Mouse (Mus musculus) adrenal gland, adult 8-10 months (tissue): ENCODE data around the gene Zbtb7b. TPM values are rescaled to one million over a fixed set of nuclear protein-coding genes. Genes with fewer than 3 reads are reported as not detected.

Experiments used
- DNase-seq: peaks from one replicate; pipeline ENCODE4 v3.0.0; 2022
- total RNA-seq, 4 experiments: library from RNA; stranded (reverse); gene quantifications; 2 replicates each; pipeline ENCODE4 v1.2.4; 2022

The Zbtb7b gene
- total RNA-seq, 4 experiments from 2014 or later: 59.9 to 98.9 (median 77.9) TPM

DNA sequence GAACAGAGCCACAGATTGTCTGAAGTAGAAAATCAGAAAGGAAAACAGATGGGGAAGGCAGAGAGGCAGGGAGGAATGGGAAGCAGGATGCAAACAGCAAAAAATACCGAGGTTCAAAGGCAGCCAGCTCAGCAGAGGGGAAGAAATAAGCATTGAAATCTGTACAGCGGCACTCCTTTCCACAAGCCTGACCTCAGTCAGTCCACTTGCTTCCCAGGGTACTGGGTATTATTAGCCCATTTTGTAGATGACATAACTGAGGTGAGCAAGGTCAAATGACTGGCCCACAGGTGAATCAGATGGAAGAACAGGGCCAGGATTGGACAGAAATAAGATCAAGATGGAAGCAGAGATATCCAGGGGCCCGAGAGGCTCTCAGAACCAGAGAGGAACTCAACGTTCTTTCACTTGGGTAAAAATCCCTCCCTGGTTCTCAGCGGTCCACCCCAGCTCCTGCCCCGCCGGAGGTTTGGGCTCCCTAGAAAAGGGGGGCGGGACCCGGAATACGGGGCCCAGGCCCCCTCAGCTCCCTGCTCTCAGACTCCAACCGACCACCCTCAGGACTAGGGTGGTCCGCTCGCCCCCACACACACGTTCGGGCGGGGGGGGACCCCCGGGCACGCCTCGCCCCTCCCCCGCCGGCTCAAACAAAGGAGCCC lies 57.4 kb downstream of the Zbtb7b start:
- no peak for DNase-seq

GRCm38 (mm10) chr3:89336529-89336928 lies 58.0 kb downstream of the Zbtb7b start:
- DNase-seq: no peak

GRCm38 (mm10) chr3:89333053-89333452 lies 61.5 kb downstream of the Zbtb7b start:
- no peak for DNase-seq

DNA sequence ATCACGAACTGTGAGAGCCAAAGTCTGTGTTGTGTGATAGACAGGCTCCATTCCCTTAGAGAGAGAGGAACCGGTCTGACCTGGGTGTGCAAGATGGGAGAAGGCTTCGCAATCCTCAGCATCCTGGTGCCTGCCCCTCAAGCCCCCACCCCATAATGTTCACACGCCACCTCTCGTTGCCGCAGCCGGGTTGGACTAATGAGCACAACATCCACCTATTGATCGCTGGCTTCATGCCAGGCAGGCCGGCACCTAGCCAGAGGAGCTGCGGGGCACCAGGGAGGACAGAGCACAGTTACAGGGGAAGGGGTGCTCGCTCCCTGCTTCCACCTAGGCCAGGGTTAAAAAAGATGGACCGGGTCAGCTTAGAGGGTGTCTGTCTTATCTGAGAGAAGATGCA lies 62.1 kb downstream of the Zbtb7b start:
- DNase-seq: no peak

DNA sequence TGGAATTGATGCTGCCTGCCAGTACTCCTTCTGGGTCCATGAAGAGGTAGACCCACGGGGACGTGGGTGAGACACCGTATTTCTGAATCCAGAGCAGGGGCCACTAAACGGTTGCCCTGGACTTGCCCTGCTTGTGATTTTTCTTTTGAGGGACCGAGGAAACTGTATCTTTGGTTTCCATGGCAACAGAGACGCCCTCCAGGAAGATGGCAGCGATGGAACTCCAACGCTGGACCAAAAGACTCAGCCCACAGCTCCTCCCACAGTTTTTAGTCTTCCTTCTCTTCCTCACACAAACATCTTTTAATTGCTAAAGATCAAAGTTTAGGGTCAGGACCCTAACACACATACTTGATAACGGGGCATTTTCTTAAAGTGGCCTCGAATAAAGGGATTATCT lies 62.6 kb downstream of the Zbtb7b start:
- no peak for DNase-seq

- DNase-seq: no peak
These were observed 63.0 kb downstream of the Zbtb7b start for GRCm38 (mm10) chr3:89331561-89331960.

DNA sequence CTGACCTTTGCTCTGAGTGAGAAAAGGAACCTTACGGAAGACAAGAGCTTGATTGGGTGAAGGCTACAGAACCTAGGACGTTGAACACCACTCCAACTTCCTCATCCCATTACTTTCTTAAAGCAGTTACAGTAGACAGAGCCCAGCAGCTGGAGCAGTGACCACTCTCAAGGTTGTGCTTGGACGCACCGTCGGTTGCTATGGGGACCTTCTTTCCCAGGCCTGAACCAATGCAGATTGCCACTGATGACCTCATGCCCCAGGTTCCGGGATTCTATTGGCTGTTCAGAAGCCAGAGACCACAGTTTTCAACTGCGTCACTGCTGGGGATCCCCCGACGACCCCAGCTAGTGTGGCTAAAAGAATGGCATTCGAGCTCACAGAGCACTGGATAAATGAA lies 63.6 kb downstream of the Zbtb7b start:
- DNase-seq: peak; percentile 55

DNA sequence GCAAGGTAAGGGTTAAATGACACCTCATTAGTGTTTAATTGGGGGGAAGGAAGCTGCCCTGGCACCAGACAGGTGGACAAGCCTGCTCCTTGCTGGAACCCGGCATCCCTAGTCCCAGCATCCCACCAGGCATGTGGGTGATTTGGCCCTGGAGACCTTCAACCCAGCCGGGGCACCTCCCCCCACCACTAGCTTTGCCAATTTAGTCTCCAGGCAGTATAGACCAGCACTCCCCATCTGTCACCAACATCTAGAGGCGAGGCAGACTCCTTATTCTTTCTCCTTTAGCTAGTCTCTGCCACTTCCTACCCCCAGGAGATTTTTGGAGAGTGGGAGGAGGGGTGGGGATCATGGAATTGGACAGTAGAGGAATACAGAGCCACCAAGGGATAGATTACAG lies 64.2 kb downstream of the Zbtb7b start:
- no peak for DNase-seq

GRCm38 (mm10) chr3:89328623-89329022 lies 66.0 kb downstream of the Zbtb7b start:
- no peak for DNase-seq

Other genes with a start within 250 kb of the Zbtb7b start
- 10 to 100 TPM in 2 of 4 experiments, 1 to 10 TPM in 2; 6.8 to 22.2 (median 10.1) TPM for gene Hcn3, start 234.6 kb downstream of the Zbtb7b start, total RNA-seq
- gene Clk2, start 230.0 kb downstream of the Zbtb7b start, total RNA-seq: 10 to 100 TPM; 55.2 to 85.7 (median 71.2) TPM
- 100 to 1,000 TPM in 1 of 4 experiments, 10 to 100 TPM in 3; 90.1 to 110 (median 94.1) TPM for gene Scamp3, start 217.3 kb downstream of the Zbtb7b start, total RNA-seq
- 10 to 100 TPM; 16.7 to 32.5 (median 23.3) TPM for gene Fam189b, start 211.6 kb downstream of the Zbtb7b start, total RNA-seq
- 10 to 100 TPM; 65.6 to 84.3 (median 70.5) TPM for gene Gba, start 191.8 kb downstream of the Zbtb7b start, total RNA-seq
- gene Thbs3, start 179.6 kb downstream of the Zbtb7b start, total RNA-seq: 1 to 10 TPM; 4.1 to 8.6 (median 7.8) TPM
- gene Mtx1, start 167.7 kb downstream of the Zbtb7b start, total RNA-seq: 100 to 1,000 TPM; 138 to 169 (median 152) TPM
- under 1 TPM in 3 of 4 experiments, not detected in 1; 0.22 to 0.96 (median 0.65) TPM for gene Muc1, start 165.7 kb downstream of the Zbtb7b start, total RNA-seq
- gene Krtcap2, start 148.8 kb downstream of the Zbtb7b start, total RNA-seq: 100 to 1,000 TPM; 131 to 144 (median 135) TPM
- 1 to 10 TPM; 2.8 to 4.5 (median 3.8) TPM for gene Trim46, start 148.5 kb downstream of the Zbtb7b start, total RNA-seq
- gene Dpm3, start 135.4 kb downstream of the Zbtb7b start, total RNA-seq: 100 to 1,000 TPM; 123 to 156 (median 136) TPM
- 10 to 100 TPM; 54.2 to 80.1 (median 64.9) TPM for gene Slc50a1, start 124.2 kb downstream of the Zbtb7b start, total RNA-seq
- gene Efna1, start 113.6 kb downstream of the Zbtb7b start, total RNA-seq: 10 to 100 TPM; 15.9 to 28.0 (median 21.0) TPM
- 1 to 10 TPM in 1 of 4 experiments, under 1 TPM in 3; 0.15 to 1.5 (median 0.62) TPM for gene Efna3, start 71.8 kb downstream of the Zbtb7b start, total RNA-seq
- gene Efna4, start 56.7 kb downstream of the Zbtb7b start, total RNA-seq: 1 to 10 TPM; 1.1 to 3.5 (median 1.9) TPM
- 10 to 100 TPM; 58.4 to 85.4 (median 71.3) TPM for gene Adam15, start 44.8 kb downstream of the Zbtb7b start, total RNA-seq
- gene Dcst2, start 32.8 kb downstream of the Zbtb7b start, total RNA-seq: under 1 TPM; 0.43 to 0.78 (median 0.46) TPM
- 1 to 10 TPM in 2 of 4 experiments, under 1 TPM in 2; 0.20 to 2.2 (median 0.97) TPM for gene Dcst1, start 29.5 kb downstream of the Zbtb7b start, total RNA-seq
- gene Lenep, start 8.0 kb upstream of the Zbtb7b start, total RNA-seq: 1 to 10 TPM in 2 of 4 experiments, under 1 TPM in 1, not detected in 1; 0.22 to 3.1 (median 1.3) TPM
- 10 to 100 TPM; 25.7 to 39.9 (median 33.0) TPM for gene Flad1, start 17.1 kb upstream of the Zbtb7b start, total RNA-seq
- 10 to 100 TPM; 20.3 to 33.2 (median 27.4) TPM for gene Cks1b, start 23.6 kb upstream of the Zbtb7b start, total RNA-seq
- gene Shc1, start 23.7 kb upstream of the Zbtb7b start, total RNA-seq: 100 to 1,000 TPM; 108 to 136 (median 122) TPM
- gene Pygo2, start 35.4 kb upstream of the Zbtb7b start, total RNA-seq: 10 to 100 TPM; 42.1 to 45.1 (median 44.3) TPM
- 100 to 1,000 TPM in 2 of 4 experiments, 10 to 100 TPM in 2; 57.0 to 119 (median 81.5) TPM for gene Pbxip1, start 41.9 kb upstream of the Zbtb7b start, total RNA-seq
- 10 to 100 TPM; 14.3 to 19.5 (median 15.7) TPM for gene Pmvk, start 59.8 kb upstream of the Zbtb7b start, total RNA-seq
- 1 to 10 TPM; 3.8 to 6.6 (median 5.2) TPM for gene Kcnn3, start 125.4 kb upstream of the Zbtb7b start, total RNA-seq